Mouse (Mus musculus) bone marrow macrophage, adult 2 months (primary cell): ENCODE data around the gene Cacna1i. TPM values are rescaled to one million over a fixed set of nuclear protein-coding genes. Genes with fewer than 3 reads are reported as not detected.

Experiments used
- H3K27ac ChIP-seq: 2 replicates; pipeline ENCODE4 v1.5.1; 2012; ENCODE audit warnings: low read depth, low read length; ENCODE audit not compliant: insufficient read depth
- H3K4me1 ChIP-seq: 2 replicates; pipeline ENCODE4 v1.6.1; 2012; ENCODE audit warnings: low read length; ENCODE audit not compliant: control insufficient read depth, insufficient read depth
- H3K4me3 ChIP-seq: 2 replicates; pipeline ENCODE4 v1.5.1; 2012; ENCODE audit warnings: mild to moderate bottlenecking, low read length, moderate library complexity; ENCODE audit not compliant: insufficient read depth
- CTCF ChIP-seq: IDR thresholded peaks from 2 replicates; pipeline ENCODE4 v1.5.1; 2012; ENCODE audit warnings: low read depth, mild to moderate bottlenecking, low read length, moderate library complexity
- POLR2A ChIP-seq: IDR thresholded peaks from 2 replicates; pipeline ENCODE4 v1.6.1; 2012; ENCODE audit warnings: mild to moderate bottlenecking, low read depth, low read length, borderline replicate concordance
- polyA plus RNA-seq: library from polyadenylated mRNA; stranded (reverse); fragments of >200 nt; gene quantifications from 2 replicates; pipeline ENCODE4 v1.2.4, GENCODE M21; 2012; ENCODE audit not compliant: missing spikeins, insufficient read depth, insufficient read length

Gene Cacna1i
- polyA plus RNA-seq, 1 experiment = not detected

DNA sequence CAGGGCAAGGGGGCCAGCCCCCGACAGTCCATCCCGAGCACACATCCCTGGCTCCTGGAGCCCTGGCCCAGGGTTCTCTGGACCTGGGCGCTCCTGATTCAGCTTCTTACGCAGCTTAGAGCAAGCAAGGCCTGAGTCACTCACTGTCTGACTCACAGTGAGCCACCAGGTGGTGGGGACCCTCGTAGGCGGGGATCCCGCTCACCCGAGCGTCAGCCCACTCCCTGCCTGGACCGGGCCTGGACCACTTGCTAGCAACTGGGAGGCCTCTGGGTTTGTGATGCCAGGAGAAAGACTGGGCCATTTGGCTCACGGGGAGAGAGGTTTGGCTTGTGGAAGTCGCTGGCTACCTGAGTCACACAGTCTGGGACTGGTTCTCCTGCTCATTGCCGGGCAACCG lies 16.7 kb downstream of the Cacna1i start:
- Histone ChIP-seq H3K4me1 (no peaks in the 10 kb centered on the region), H3K4me3 (no peak overlapping the region), H3K27ac (no peak overlapping the region)
- TF ChIP-seq CTCF (no peak), POLR2A (no peak)

DNA sequence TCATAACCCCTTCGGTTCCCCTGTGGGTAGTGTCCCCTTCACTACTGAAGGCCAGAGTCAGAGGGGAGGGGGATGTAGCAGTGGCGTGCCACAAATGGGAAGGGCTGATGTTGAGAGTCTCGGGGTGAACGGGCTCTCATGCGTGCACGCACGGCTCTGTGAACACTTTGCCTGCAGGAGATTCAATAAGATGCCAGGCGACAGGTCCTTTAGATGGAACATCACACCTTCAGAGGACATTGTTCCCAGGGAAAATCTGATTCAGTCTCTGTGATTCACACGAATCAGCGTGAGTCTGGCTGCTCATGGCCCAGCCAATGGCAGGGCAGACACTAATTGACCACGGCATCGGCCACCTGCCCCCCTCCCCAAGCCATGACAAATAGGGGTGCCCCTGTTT lies 17.1 kb downstream of the Cacna1i start:
- TF ChIP-seq POLR2A (no peak), CTCF (no peak)
- H3K4me3 ChIP-seq = no peak overlapping the region

GRCm38 (mm10) chr15:80306146-80306545 lies 19.1 kb downstream of the Cacna1i start:
- H3K4me3 ChIP-seq = no peak overlapping the region
- no peak overlapping the region for H3K27ac ChIP-seq
- TF ChIP-seq POLR2A (no peak), CTCF (no peak)
- no peaks in the 10 kb centered on the region for H3K4me1 ChIP-seq

More for the DNA sequence above, 17.1 kb downstream of the Cacna1i start:
- Histone ChIP-seq H3K27ac (no peak overlapping the region), H3K4me1 (no peaks in the 10 kb centered on the region)

DNA sequence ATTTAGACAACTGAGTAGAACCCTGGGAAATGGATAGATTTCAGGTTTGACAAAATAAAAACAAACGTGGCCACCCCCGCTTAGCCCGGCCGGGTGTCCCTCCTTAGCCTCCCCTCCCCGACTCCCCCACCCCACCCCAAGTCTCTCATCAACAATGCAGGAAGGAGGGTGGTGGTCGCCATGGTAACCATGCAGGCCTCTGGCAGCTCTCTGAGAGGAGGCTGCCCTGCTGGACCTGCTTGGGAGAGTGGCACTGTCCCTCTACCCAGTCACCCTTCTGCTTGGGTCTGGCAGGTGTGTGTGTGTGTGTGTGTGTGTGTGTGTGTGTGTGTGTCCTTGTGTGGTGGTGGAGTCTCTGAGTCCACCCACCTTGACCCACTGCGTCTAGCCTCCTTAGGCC lies 27.7 kb downstream of the Cacna1i start:
- TF ChIP-seq CTCF (no peak), POLR2A (no peak)
- Histone ChIP-seq H3K27ac (no peak overlapping the region), H3K4me1 (no peaks in the 10 kb centered on the region), H3K4me3 (no peak overlapping the region)

GRCm38 (mm10) chr15:80316966-80317634 lies 30.1 kb downstream of the Cacna1i start:
- Histone ChIP-seq H3K27ac (no peak overlapping the region), H3K4me3 (no peak overlapping the region), H3K4me1 (no peaks in the 10 kb centered on the region)
- no peak for TF ChIP-seq POLR2A
- no peak for TF ChIP-seq CTCF

DNA sequence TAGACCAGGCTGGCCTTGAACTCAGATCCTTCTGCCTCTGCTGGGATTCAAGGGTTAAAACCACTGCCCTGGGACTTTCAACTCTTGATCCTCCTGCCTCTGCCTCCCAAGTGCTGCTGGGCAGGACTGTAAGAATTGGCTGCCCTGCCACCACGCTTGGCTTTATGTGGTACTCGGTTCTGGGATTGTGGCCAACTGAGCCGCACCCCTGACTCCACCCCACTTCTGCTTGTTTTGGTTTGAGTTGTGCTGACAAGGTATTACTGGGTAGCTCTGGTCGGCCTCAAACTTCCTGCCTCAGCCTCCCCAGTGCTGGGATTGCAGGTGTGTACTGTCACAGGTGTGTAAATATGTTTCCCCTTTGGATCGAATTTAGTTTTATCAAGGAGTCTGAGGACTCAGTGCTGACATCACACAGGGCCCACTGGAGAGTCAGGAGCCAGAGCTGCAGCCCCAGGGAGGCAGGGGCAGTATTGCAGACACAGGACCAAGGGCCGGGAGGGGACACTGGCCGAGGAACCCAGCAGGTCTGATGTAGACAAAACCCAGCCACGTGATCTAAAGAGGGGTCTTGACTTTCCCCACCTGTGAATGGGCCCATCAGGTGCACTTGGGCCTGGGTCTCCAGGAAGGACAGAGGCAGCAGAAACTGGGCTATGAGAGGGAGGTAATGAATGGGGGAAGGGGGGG lies 30.9 kb downstream of the Cacna1i start:
- Histone ChIP-seq H3K4me3 (no peak overlapping the region), H3K4me1 (no peaks in the 10 kb centered on the region), H3K27ac (no peak overlapping the region)
- no peak for TF ChIP-seq CTCF

DNA sequence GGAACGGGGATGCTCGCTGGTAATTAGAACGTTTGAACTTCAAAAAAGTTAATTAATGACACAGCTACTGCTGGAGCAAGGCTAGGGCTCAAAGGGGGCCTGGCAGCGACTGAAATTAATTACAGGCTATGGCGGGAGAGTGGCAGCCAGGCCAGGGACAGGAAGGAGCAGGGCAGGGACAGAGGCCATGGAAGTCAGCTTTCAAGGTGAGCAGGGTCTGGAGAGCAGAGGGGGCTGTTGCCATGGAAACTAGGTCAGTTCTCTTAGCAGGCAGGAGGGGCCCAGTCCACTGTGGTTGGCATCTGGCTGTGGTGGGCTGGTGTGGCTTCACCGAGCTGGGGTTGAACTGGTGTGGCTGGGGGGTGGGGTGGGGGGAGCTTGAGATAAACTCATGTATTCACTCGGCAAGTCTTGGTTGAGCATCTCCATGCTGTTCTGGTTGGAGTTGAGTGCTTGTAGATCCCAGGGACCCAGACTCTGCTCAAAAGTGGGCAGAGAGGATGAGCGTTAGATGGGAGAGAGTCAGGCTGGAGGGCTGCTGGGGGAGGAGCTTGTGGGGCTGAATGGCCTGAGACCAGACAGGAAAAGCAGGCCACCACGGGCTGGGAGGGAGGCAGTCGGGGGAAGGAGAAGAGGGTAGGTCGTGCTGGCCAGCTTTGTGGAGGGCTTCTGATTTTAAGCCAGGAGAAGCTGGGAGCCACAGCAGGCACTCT lies 31.7 kb downstream of the Cacna1i start:
- H3K4me1 ChIP-seq = no peaks in the 10 kb centered on the region
- H3K4me3 ChIP-seq = no peak overlapping the region
- TF ChIP-seq POLR2A = no peak
- no peak for TF ChIP-seq CTCF
- no peak overlapping the region for H3K27ac ChIP-seq

GRCm38 (mm10) chr15:80319315-80319714 lies 32.3 kb downstream of the Cacna1i start:
- TF ChIP-seq POLR2A (no peak), CTCF (no peak)
- H3K27ac ChIP-seq = no peak overlapping the region
- no peak overlapping the region for H3K4me3 ChIP-seq
- H3K4me1 ChIP-seq = no peaks in the 10 kb centered on the region

GRCm38 (mm10) chr15:80319921-80320320 lies 32.9 kb downstream of the Cacna1i start:
- H3K27ac ChIP-seq = no peak overlapping the region
- H3K4me3 ChIP-seq = no peak overlapping the region
- TF ChIP-seq CTCF (no peak), POLR2A (no peak)
- no peaks in the 10 kb centered on the region for H3K4me1 ChIP-seq

GRCm38 (mm10) chr15:80325207-80325606 lies 38.2 kb downstream of the Cacna1i start:
- TF ChIP-seq CTCF (no peak), POLR2A (no peak)
- no peaks in the 10 kb centered on the region for H3K4me1 ChIP-seq
- H3K27ac ChIP-seq = no peak overlapping the region
- no peak overlapping the region for H3K4me3 ChIP-seq
